Mouse (Mus musculus) Patski (cell line): ENCODE results near the gene Rrm2. TPM values are rescaled to one million over a fixed set of nuclear protein-coding genes. Genes with fewer than 3 reads are reported as not detected.

Source experiments
- ATAC-seq: fragments of 100-300 bp; one replicate; pipeline ENCODE4 v1.8.0; 2021
- CTCF ChIA-PET: fragments of 350-600 bp; sonication (Branson Sonifier 250); formaldehyde crosslinking; loops from one replicate; lab custom pipeline; 2022; ENCODE audit warnings: inconsistent platforms; lab: Charles Lee
- POLR2A ChIA-PET: fragments of 350-600 bp; sonication (Branson Sonifier 250); formaldehyde crosslinking; loops from one replicate; lab custom pipeline; 2022; ENCODE audit warnings: antibody characterized with exemption, inconsistent platforms; lab: Charles Lee
- DNase-seq: peaks from one replicate; pipeline ENCODE4 v3.0.0-alpha.2; 2011; ENCODE audit warnings: low read depth, low spot score
- H3K27me3 ChIP-seq: fragments of 371-371 bp; one replicate; pipeline ENCODE4 v1.5.1; 2021
- CTCF ChIP-seq: fragments of 100-300 bp; IDR thresholded peaks from one replicate; pipeline ENCODE4 v1.5.1; 2021
- in situ Hi-C: fragments of 300-500 bp; cut with MboI; formaldehyde crosslinking; loops from 3 replicates; pipeline ENCODE4 v1.11.1; 2018; ENCODE audit warnings: low pct_unique_long_range_greater_than_20kb, mixed read lengths
- polyA plus RNA-seq: library from polyadenylated mRNA; unstranded; gene quantifications from one replicate; pipeline ENCODE4 v1.2.3, GENCODE M21; 2021

The Rrm2 gene
- polyA plus RNA-seq = 129 TPM

DNA sequence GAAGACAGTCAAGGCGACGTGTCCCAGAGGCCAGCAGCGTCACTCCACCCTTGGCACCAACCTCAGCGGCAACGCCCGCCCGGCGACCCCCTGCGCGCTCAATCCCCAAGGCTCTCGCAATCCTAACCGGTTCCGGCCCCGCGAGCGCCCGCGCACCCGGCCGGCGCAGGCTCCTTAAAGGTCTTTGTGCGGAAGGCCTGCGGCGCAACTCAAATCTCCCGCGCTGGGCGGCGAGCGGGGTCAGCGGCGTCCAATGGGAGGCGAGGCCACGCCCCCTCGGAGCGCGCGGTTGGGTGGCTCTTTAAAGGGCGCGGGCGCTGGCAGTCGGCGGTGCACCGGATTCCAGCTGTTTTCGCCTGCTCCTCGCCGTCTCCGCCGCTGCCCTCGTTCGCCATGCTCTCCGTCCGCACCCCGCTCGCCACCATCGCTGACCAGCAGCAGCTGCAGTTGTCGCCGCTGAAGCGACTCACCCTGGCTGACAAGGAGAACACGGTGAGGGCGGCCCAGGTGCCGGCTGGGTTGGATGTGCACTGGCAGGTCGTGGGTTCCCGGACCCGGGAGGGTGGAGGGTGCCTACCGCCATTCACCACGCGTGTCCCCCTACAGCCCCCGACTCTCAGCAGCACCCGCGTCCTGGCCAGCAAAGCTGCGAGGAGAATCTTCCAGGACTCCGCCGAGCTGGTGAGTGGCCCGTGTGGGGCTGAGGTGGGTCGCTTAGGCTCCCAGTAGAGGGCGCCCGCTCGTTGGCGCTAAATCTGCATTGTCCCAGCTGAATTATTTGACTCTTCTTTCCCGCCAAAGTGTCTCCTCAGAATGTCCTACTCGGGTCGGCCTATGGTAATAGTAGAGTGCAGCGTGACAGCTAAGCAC, at the start of gene Rrm2:
Gene Rrm2 (plus strand): TSS at position 288 of the 870 bp plus-strand sequence.
- DNase-seq = no peak
- ChIA-PET CTCF (interaction anchor here (1.0 to 6.0 kb wide), 10 partner anchors 10 to 268 kb away, joined by 3 to 69 read pairs (median 3); no protein-coding TSS in a partner anchor), POLR2A (no interaction called here)
- TF ChIP-seq CTCF = no peak
- H3K27me3 ChIP-seq = no peaks in the 10 kb centered on the region
- in situ Hi-C loops = loop anchor here (5.0 kb wide), 1 partner anchor 36 kb away; no protein-coding TSS in a partner anchor
- ATAC-seq = peak; percentile 85

DNA sequence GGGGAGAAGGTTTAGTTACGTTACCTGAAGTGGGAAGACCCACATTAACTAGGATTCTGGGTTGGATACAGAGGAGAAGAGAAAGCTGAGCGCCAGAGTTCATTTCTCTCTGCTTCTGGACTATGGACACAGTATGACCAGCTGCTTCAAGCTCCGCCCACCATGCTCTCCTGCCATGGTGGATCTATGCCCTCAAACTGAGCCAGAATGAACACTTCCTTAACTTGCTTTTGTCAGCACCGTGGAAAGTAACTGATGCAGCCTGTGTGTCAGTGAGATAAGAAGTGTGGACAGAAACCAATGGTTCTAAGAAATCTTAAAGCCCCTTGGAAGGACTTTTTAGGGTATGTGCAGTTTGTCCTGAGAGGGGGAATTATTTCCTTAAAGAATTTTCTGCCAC, 49.0 kb upstream of the Rrm2 start:
- ATAC-seq (no peak), DNase-seq (no peak)
- ChIA-PET POLR2A (no interaction called here), CTCF (no interaction called here)
- no peak for TF ChIP-seq CTCF
- H3K27me3 ChIP-seq = no peaks in the 10 kb centered on the region
- in situ Hi-C loops = loop anchor here (5.0 kb wide), 1 partner anchor 52 kb away; no protein-coding TSS in a partner anchor

DNA sequence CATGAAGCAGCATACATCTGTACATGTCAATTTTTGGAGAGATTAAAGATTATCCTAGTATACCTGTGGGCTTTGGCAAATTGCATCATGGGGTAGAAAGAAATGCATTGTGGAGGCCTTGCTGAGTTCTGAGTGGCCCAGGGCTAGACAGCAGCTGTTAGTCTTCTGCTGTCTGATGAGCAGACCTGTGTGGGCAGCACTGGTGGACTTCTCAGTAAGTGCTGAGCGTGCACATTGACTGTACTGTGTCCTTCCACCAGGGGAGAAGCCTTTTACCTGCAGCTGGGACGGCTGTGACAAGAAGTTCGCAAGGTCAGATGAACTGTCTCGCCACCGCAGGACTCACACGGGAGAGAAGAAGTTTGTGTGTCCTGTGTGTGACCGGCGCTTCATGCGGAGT, 48.1 kb upstream of the Rrm2 start:
- no peak for TF ChIP-seq CTCF
- in situ Hi-C loops = loop anchor here (5.0 kb wide), 1 partner anchor 53 kb away; no protein-coding TSS in a partner anchor
- DNase-seq (no peak), ATAC-seq (no peak)
- no peaks in the 10 kb centered on the region for H3K27me3 ChIP-seq
- ChIA-PET POLR2A (no interaction called here), CTCF (no interaction called here)

DNA sequence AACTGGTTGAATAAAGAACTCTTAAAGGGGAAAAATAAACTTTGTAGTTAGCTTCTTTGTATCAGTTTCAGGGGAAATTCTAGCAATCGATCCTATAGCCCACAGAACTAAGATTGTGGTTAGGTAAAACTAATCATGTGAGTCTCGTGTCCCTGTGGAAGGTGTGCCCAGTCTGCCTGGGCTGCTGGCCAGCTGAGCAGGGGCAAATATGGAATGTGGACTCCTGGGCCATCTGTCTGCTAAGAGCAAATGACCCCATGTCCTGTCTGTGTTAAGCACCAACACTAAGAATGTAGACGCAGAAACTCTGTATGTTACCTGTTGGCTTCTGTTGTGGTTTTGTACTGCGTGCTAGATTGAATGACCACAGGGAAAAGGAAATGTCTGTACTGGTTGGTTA, 46.9 kb upstream of the Rrm2 start:
- TF ChIP-seq CTCF = no peak
- DNase-seq = no peak
- ChIA-PET CTCF (interaction anchor here (0.8 kb wide), 1 partner anchor 34 kb away, joined by 3 read pairs; no protein-coding TSS in a partner anchor), POLR2A (no interaction called here)
- H3K27me3 ChIP-seq = no peaks in the 10 kb centered on the region
- in situ Hi-C loops = no loop called here
- ATAC-seq = no peak

DNA sequence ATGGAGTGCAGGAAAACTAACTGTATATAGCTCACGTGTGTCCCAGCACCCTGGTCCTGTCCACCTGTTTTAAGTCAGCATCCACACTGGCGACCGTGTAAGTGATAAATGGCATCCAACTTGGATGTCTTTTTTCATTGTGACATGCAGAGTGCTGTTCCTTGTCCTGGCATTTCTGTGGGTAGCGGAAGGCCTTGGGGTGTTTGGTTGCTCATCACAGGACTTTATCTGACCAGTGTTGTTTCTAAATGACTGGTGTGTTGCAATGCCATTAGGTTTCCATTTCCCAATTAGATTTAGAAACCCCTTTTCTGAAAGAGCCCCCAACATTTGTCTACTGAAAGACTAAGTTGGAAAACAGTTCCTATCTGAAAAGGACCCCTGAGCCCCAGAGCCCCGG, 45.9 kb upstream of the Rrm2 start:
- CTCF ChIA-PET = no interaction called here
- in situ Hi-C loops = no loop called here

DNA sequence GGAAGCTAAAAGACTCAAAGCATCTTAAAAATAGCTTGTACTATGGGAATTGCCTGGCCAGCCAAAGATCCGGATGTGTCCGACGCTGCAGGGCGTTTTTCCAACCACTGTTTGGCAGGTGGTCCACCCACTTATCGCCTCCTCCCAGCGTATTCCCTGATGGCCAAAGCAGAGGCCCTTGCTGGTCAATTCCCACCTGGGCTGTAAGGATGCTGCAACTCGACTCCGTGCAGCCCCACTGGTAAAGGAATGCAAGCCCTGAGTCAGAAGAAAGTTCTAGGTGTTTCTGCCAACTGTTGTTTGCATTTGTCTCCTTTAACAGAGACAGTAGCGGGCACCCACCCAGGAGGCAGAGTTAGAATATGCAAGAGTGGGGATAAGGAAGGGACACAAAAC, 27.9 kb upstream of the Rrm2 start:
- DNase-seq (no peak), ATAC-seq (peak; percentile 28)

More for the DNA sequence above, 45.9 kb upstream of the Rrm2 start:
- TF ChIP-seq CTCF = no peak
- DNase-seq (no peak), ATAC-seq (no peak)
- no peaks in the 10 kb centered on the region for H3K27me3 ChIP-seq
- POLR2A ChIA-PET = no interaction called here

DNA sequence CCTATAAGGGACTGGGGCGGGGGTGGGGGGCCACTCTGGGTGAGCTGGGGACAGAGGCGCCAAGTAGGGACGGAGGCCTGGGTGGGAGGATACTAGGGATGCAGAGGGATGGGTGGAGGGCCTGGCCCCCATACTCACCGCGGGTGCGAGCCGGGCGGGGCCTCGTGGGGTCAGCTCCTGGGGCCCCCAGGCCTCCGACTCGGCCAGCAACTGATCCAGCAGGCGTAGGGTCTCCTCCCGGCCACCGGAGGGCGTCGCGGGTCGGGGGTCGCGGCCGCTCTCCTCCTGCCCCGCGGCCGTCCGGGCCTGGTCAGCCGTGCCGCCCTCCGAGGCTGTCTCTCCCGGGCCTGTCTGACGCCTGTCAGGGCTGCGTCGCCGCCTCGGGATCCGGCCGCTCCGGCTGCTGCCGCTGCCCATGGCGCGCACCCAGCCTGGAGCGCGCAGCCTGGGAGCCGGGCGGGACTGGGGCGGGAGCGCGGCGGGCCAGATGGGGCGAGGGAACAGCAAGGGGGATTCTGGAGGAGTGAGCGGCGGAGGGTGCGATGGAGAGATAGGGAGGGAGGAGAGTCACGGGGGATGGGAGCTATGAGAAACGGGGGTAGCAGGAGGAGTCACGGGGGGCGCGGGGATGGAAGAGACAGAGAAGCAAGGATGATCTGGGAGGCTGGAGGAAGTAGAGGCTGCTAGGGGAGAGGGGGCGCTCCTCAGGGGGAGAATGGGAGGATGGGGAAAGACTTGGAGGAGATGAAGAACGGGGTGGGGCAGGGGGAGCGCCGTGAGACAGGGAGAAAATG, 27.4 kb upstream of the Rrm2 start:
- POLR2A ChIA-PET = interaction anchor here (0.6 to 1.3 kb wide), 3 partner anchors 9 to 28 kb away, joined by 3 to 6 read pairs (median 4); no protein-coding TSS in a partner anchor
- in situ Hi-C loops = no loop called here
- ATAC-seq = peak; percentile 31
- peak; percentile 82 for TF ChIP-seq CTCF
- CTCF ChIA-PET = interaction anchor here (0.7 to 1.8 kb wide), 4 partner anchors 10 to 210 kb away, joined by 3 to 4 read pairs (median 3); no protein-coding TSS in a partner anchor
- no peak for DNase-seq
- no peaks in the 10 kb centered on the region for H3K27me3 ChIP-seq

More for the DNA sequence above, 27.9 kb upstream of the Rrm2 start:
- TF ChIP-seq CTCF = no peak
- in situ Hi-C loops = no loop called here
- ChIA-PET POLR2A (interaction anchor here (1.3 kb wide), 1 partner anchor 10 kb away, joined by 6 read pairs; no protein-coding TSS in a partner anchor), CTCF (interaction anchor here (0.7 to 1.8 kb wide), 5 partner anchors 11 to 209 kb away, joined by 3 to 4 read pairs (median 3); no protein-coding TSS in a partner anchor)
- no peaks in the 10 kb centered on the region for H3K27me3 ChIP-seq

DNA sequence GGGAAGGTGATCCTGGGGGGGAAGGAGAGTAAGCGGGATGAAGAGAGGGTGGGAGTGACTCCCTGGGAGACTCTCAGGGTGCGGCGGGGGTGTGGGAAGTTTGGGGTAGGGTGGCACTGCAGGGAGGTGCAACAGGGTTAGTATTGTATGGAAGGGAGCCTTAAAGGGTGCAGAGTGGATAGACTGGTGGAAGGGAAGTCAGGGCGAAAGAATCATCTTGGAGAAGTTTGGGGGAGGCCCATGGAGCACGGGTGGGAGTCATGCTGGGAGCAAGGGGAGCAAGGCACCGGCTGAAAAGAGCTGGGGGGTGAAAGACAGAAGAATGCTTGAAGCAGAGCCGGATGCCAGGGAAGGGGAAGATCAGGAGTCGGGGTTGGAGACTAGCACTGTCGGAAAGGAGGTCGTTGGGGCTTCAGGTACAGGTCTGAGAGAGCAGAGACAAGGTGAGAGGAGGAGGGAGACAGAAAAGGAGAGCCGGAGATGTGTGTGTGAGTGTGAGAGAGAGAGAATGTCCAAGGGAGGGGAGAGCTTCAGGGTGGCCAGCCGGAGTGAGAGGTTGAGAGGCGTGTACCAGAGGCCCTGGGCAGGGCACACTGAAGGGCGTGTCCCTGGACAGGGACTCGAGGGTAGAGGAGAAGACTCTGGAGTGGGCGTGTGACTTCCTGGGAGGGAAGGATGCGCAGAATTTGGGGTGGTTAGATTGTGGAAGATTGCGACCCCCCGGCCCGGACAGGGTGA, 26.6 kb upstream of the Rrm2 start, which contains the start of gene Cys1:
Gene Cys1 (minus strand): TSS at position 528 of the 738 bp plus-strand sequence.
- CTCF ChIA-PET = interaction anchor here (1.0 kb wide), 1 partner anchor 15 kb away, joined by 3 read pairs; no protein-coding TSS in a partner anchor
- no peak for TF ChIP-seq CTCF
- H3K27me3 ChIP-seq = no peaks in the 10 kb centered on the region
- DNase-seq (no peak), ATAC-seq (peak; percentile 24)
- POLR2A ChIA-PET = interaction anchor here (0.6 kb wide), 1 partner anchor 28 kb away, joined by 3 read pairs; no protein-coding TSS in a partner anchor
- in situ Hi-C loops = no loop called here

DNA sequence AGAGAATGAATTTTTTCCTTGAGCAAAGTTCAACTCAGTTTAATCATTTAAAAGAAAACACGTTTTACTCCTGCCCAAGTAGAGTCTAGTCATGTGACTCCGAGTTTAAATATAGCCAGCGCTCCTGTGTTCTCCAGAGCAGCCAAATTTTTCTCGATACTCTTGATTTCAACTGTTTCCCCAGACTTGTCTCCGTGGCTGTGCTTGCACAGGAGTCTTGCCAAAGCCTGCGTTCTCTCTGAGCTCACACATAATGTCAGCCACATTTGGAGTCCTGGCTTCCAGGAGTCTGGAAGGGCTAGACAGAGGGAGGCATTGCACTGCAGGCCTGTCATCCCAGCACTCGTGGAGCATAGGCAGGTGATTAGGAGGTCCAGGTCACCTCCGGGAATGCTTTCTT, 25.5 kb upstream of the Rrm2 start:
- no peak for TF ChIP-seq CTCF
- ChIA-PET POLR2A (interaction anchor here (0.5 kb wide), 1 partner anchor 37 kb away, joined by 4 read pairs; no protein-coding TSS in a partner anchor), CTCF (no interaction called here)
- ATAC-seq (no peak), DNase-seq (no peak)
- no peaks in the 10 kb centered on the region for H3K27me3 ChIP-seq
- in situ Hi-C loops = no loop called here
